Mouse (Mus musculus) thymus, adult 2 months (tissue): ENCODE data around the gene Ttll1.

Experiments used
- CTCF ChIP-seq: fragments of 200-500 bp; IDR thresholded peaks from 2 replicates; pipeline ENCODE4 v1.5.1; 2012; ENCODE audit warnings: mild to moderate bottlenecking, control low read depth, low read length, moderate library complexity, borderline replicate concordance; ENCODE audit not compliant: control insufficient read depth, poor library complexity, insufficient read depth; ENCODE audit errors: extremely low read depth
- POLR2A ChIP-seq: fragments of 200-500 bp; IDR thresholded peaks from 2 replicates; pipeline ENCODE4 v1.6.1; 2012; ENCODE audit warnings: mild to moderate bottlenecking, low read length, control low read depth, moderate library complexity; ENCODE audit not compliant: control insufficient read depth, poor library complexity, insufficient read depth; ENCODE audit errors: extremely low read depth

DNA sequence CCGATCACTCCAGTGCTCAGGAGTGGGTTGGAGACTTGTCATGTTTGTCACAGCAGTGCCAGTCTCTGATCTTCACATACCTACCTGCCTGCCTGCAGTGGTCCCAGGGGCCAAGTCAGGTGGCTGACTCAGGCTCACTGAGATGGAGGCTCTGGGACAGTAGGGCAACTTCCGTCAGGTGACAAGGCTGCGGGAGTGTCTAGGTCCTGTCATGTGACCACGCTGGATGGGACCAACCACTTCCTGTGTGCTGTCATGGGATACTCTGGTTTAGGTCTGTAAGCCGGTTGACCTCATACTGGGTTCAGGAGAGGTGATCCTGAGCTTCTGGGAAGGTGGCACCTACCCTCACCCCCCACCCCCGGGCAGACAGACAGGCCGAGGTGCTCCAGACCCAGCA lies 35.3 kb upstream of the Ttll1 start:
- TF ChIP-seq POLR2A = no peak
- TF ChIP-seq CTCF = no peak
